Mouse (Mus musculus) MEL (cell line): ENCODE measurements around the gene Gm42791. TPM values are rescaled to one million over a fixed set of nuclear protein-coding genes. Genes with fewer than 3 reads are reported as not detected.
A peak's percentile ranks its signal among the peaks of the same experiment; 100 is the strongest.

Experiments
- DNase-seq: peaks from one replicate; pipeline ENCODE4 v3.0.0; 2011; ENCODE audit warnings: low read depth, low spot score
- H3K27ac ChIP-seq: 2 replicates; pipeline ENCODE4 v1.5.1; 2012; ENCODE audit warnings: low read depth, mild to moderate bottlenecking, control low read depth, low read length, moderate library complexity; ENCODE audit not compliant: control insufficient read depth
- H3K27me3 ChIP-seq, 2 experiments: fragments of 150-350 bp in 1 of 2; sonication (generic) in 1 of 2; 2 replicates each; pipeline ENCODE4 v1.6.1; 2012; ENCODE audit warnings: low read length in 2 of 2, mild to moderate bottlenecking in 2 of 2, improper control_type of control experiment in 1 of 2, moderate library complexity in 1 of 2; ENCODE audit not compliant: insufficient read depth in 2 of 2, control insufficient read depth in 1 of 2
- H3K36me3 ChIP-seq, 2 experiments: 2 replicates each; pipeline ENCODE4 v1.6.1; 2012 to 2014; ENCODE audit warnings: low read length in 2 of 2, improper control_type of control experiment in 1 of 2, inconsistent platforms in 1 of 2, mild to moderate bottlenecking in 1 of 2; ENCODE audit not compliant: insufficient read depth in 2 of 2, control insufficient read depth in 1 of 2
- H3K4me1 ChIP-seq, 2 experiments: fragments of 150-350 bp in 1 of 2; sonication (generic) in 1 of 2; 2 replicates each; pipeline ENCODE4 v1.6.1; 2012; ENCODE audit warnings: low read length in 2 of 2, improper control_type of control experiment in 1 of 2, mild to moderate bottlenecking in 1 of 2; ENCODE audit not compliant: insufficient read depth in 2 of 2, control insufficient read depth in 1 of 2
- H3K4me3 ChIP-seq, 2 experiments: fragments of 150-350 bp in 1 of 2; sonication (generic) in 1 of 2; 2 replicates each; pipeline ENCODE4 v1.5.1; 2012; ENCODE audit warnings: low read depth in 2 of 2, low read length in 2 of 2, mild to moderate bottlenecking in 2 of 2, moderate library complexity in 2 of 2, control low read depth in 1 of 2, improper control_type of control experiment in 1 of 2; ENCODE audit not compliant: control insufficient read depth in 1 of 2, insufficient read depth in 1 of 2
- H3K79me2 ChIP-seq: 2 replicates; pipeline ENCODE4 v1.6.1; 2012; ENCODE audit warnings: mild to moderate bottlenecking, low read length, moderate library complexity; ENCODE audit not compliant: control insufficient read depth, poor library complexity, insufficient read depth
- H3K9ac ChIP-seq: 2 replicates; pipeline ENCODE4 v1.6.1; 2012; ENCODE audit warnings: low read depth, mild to moderate bottlenecking, control low read depth, low read length, moderate library complexity; ENCODE audit not compliant: control insufficient read depth, poor library complexity, severe bottlenecking
- H3K9me3 ChIP-seq: fragments of 150-350 bp; sonication (generic); replicated peaks from 2 replicates; pipeline ENCODE4 v1.6.1; 2012; ENCODE audit warnings: mild to moderate bottlenecking, low read length, improper control_type of control experiment, moderate library complexity; ENCODE audit not compliant: insufficient read depth
- BHLHE40 ChIP-seq: IDR thresholded peaks from 2 replicates; pipeline ENCODE4 v1.6.1; 2012; ENCODE audit warnings: low read depth, mild to moderate bottlenecking, inconsistent platforms, low read length, improper control_type of control experiment, borderline replicate concordance
- CTCF ChIP-seq, 3 experiments: IDR thresholded peaks in 2 of 3; conservative IDR thresholded peaks in 1 of 3; 2 replicates each; pipeline ENCODE4 v1.5.1; 2011 to 2012; ENCODE audit warnings: low read length in 3 of 3, low read depth in 2 of 3, mild to moderate bottlenecking in 2 of 3, improper control_type of control experiment in 1 of 3, inconsistent platforms in 1 of 3, mixed read lengths in 1 of 3, moderate library complexity in 1 of 3; ENCODE audit not compliant: control insufficient read depth in 1 of 3, insufficient read depth in 1 of 3, poor library complexity in 1 of 3, severe bottlenecking in 1 of 3
- ELF1 ChIP-seq: IDR thresholded peaks from 2 replicates; pipeline ENCODE4 v1.6.1; 2014; ENCODE audit warnings: low read depth, mild to moderate bottlenecking, inconsistent platforms, low read length, improper control_type of control experiment, moderate library complexity
- EP300 ChIP-seq, 2 experiments: IDR thresholded peaks; 2 replicates each; pipeline ENCODE4 v1.6.1; 2011; ENCODE audit warnings: improper control_type of control experiment in 2 of 2, low read length in 2 of 2, low read depth in 1 of 2, mild to moderate bottlenecking in 1 of 2
- ETS1 ChIP-seq: IDR thresholded peaks from 2 replicates; pipeline ENCODE4 v1.6.1; 2012; ENCODE audit warnings: low read depth, mild to moderate bottlenecking, inconsistent platforms, low read length, improper control_type of control experiment, moderate library complexity
- HCFC1 ChIP-seq: IDR thresholded peaks from 2 replicates; pipeline ENCODE4 v1.6.1; 2012; ENCODE audit warnings: low read depth, mild to moderate bottlenecking, inconsistent platforms, low read length, improper control_type of control experiment, moderate library complexity
- KAT2A ChIP-seq: conservative IDR thresholded peaks from 2 replicates; pipeline ENCODE4 v1.6.1; 2012; ENCODE audit warnings: low read depth, low read length, improper control_type of control experiment, inconsistent platforms
- MAFK ChIP-seq: IDR thresholded peaks from 2 replicates; pipeline ENCODE4 v1.6.1; 2011; ENCODE audit warnings: low read depth, mild to moderate bottlenecking, low read length, improper control_type of control experiment, borderline replicate concordance
- MAX ChIP-seq: IDR thresholded peaks from 2 replicates; pipeline ENCODE4 v1.6.1; 2011; ENCODE audit warnings: low read length, improper control_type of control experiment
- MAZ ChIP-seq: IDR thresholded peaks from 2 replicates; pipeline ENCODE4 v1.6.1; 2012; ENCODE audit warnings: low read depth, mild to moderate bottlenecking, inconsistent platforms, low read length, improper control_type of control experiment
- MEF2A ChIP-seq: IDR thresholded peaks from 2 replicates; pipeline ENCODE4 v1.6.1; 2014; ENCODE audit warnings: low read depth, mild to moderate bottlenecking, inconsistent platforms, low read length, improper control_type of control experiment; ENCODE audit not compliant: poor library complexity, insufficient replicate concordance, severe bottlenecking; ENCODE audit errors: extremely low read depth
- MYB ChIP-seq: IDR thresholded peaks from 2 replicates; pipeline ENCODE4 v1.6.1; 2011; ENCODE audit warnings: mild to moderate bottlenecking, low read depth, low read length, improper control_type of control experiment
- POLR2A ChIP-seq, 2 experiments: IDR thresholded peaks; 2 replicates each; pipeline ENCODE4 v1.6.1; 2011 to 2012; ENCODE audit warnings: low read length in 2 of 2, mild to moderate bottlenecking in 2 of 2, control low read depth in 1 of 2, improper control_type of control experiment in 1 of 2, low read depth in 1 of 2, moderate library complexity in 1 of 2; ENCODE audit not compliant: control insufficient read depth in 1 of 2, insufficient read depth in 1 of 2, poor library complexity in 1 of 2
- RAD21 ChIP-seq: IDR thresholded peaks from 2 replicates; pipeline ENCODE4 v1.6.1; 2011; ENCODE audit warnings: mild to moderate bottlenecking, low read depth, low read length, improper control_type of control experiment
- RCOR1 ChIP-seq: IDR thresholded peaks from 2 replicates; pipeline ENCODE4 v1.6.1; 2012; ENCODE audit warnings: low read depth, mild to moderate bottlenecking, inconsistent platforms, low read length, improper control_type of control experiment
- SIN3A ChIP-seq: IDR thresholded peaks from 2 replicates; pipeline ENCODE4 v1.6.1; 2012; ENCODE audit warnings: low read length, improper control_type of control experiment, inconsistent platforms
- TAL1 ChIP-seq: IDR thresholded peaks from 2 replicates; pipeline ENCODE4 v1.6.1; 2012; ENCODE audit warnings: mild to moderate bottlenecking, inconsistent platforms, low read length, moderate library complexity, mixed read lengths
- TBP ChIP-seq: IDR thresholded peaks from 2 replicates; pipeline ENCODE4 v1.8.0; 2011; ENCODE audit warnings: low read depth, low read length, improper control_type of control experiment
- TCF12 ChIP-seq: IDR thresholded peaks from 2 replicates; pipeline ENCODE4 v1.6.1; 2014; ENCODE audit warnings: low read depth, mild to moderate bottlenecking, inconsistent platforms, low read length, improper control_type of control experiment, moderate library complexity
- UBTF ChIP-seq: IDR thresholded peaks from 2 replicates; pipeline ENCODE4 v1.6.1; 2012; ENCODE audit warnings: low read depth, mild to moderate bottlenecking, inconsistent platforms, low read length, improper control_type of control experiment, moderate library complexity, borderline replicate concordance; ENCODE audit not compliant: insufficient read depth
- ZC3H11A ChIP-seq: IDR thresholded peaks from 2 replicates; pipeline ENCODE4 v1.6.1; 2012; ENCODE audit warnings: low read depth, mild to moderate bottlenecking, inconsistent platforms, low read length, improper control_type of control experiment
- ZKSCAN1 ChIP-seq: IDR thresholded peaks from 2 replicates; pipeline ENCODE4 v1.6.1; 2012; ENCODE audit warnings: low read depth, mild to moderate bottlenecking, inconsistent platforms, low read length, improper control_type of control experiment, moderate library complexity
- polyA plus RNA-seq, 2 experiments: library from polyadenylated mRNA; stranded (reverse) in 1 of 2; unstranded in 1 of 2; fragments of >175 nt in 1 of 2; fragments of >200 nt in 1 of 2; gene quantifications; 2 replicates each; pipeline versions ENCODE4 v1.2.1 to v1.2.4; 2012; ENCODE audit warnings: low replicate concordance in 2 of 2, low read depth in 1 of 2; ENCODE audit not compliant: insufficient read length in 2 of 2, insufficient read depth in 1 of 2, missing spikeins in 1 of 2
- total RNA-seq: library from RNA; depleted of rRNA; stranded (reverse); fragments of 300-350 nt; gene quantifications from 2 replicates; pipeline ENCODE4 v1.2.3, GENCODE M21; 2012

Gene Gm42791
- total and polyA plus RNA-seq, 3 experiments = 1.2 to 2.1 TPM; not detected in 1

- Histone ChIP-seq H3K4me3 (no peak overlapping the region), H3K27me3 (peaks cover 2 to 5% of the 10 kb centered on the region in 2 experiments; a peak in 3 of 4 replicates), H3K79me2 (no peaks in the 10 kb centered on the region), H3K27ac (no peak overlapping the region), H3K36me3 (no peaks in the 10 kb centered on the region), H3K9me3 (no peaks in the 10 kb centered on the region), H3K9ac (no peak overlapping the region), H3K4me1 (no peaks in the 10 kb centered on the region)
- TF ChIP-seq MYB (no peak), HCFC1 (no peak), ZKSCAN1 (no peak), MAX (no peak), ETS1 (no peak), MAZ (no peak), BHLHE40 (no peak), RCOR1 (no peak), CTCF (IDR thresholded peaks at IDR 0.05 in 2 of 3, conservative IDR thresholded peaks at IDR 0.05 in 1 of 3; ENCODE audit: control insufficient read depth in 1 of 3, insufficient read depth in 1 of 3, low read depth in 2 of 3, low read length in 3 of 3, poor library complexity in 1 of 3, severe bottlenecking in 1 of 3) (no peak), POLR2A (IDR thresholded peaks at IDR 0.05; ENCODE audit: control insufficient read depth in 1 of 2, insufficient read depth in 1 of 2, low read depth in 1 of 2, low read length in 2 of 2, poor library complexity in 1 of 2) (no peak), KAT2A (no peak), SIN3A (no peak), TAL1 (no peak), TCF12 (no peak), MEF2A (no peak), UBTF (no peak), RAD21 (no peak), EP300 (IDR thresholded peaks at IDR 0.05; ENCODE audit: low read depth in 1 of 2, low read length in 2 of 2) (no peak), ELF1 (no peak), TBP (no peak)
- no peak for DNase-seq
Observed at GRCm38 (mm10) chr5:148862853-148863252, 132.1 kb downstream of the Gm42791 start.

GRCm38 (mm10) chr5:148862136-148862535 lies 132.8 kb downstream of the Gm42791 start:
- DNase-seq = peak; percentile 37
- H3K27me3 ChIP-seq = peaks cover 2 to 9% of the 10 kb centered on the region in 2 experiments; a peak in 3 of 4 replicates
- no peaks in the 10 kb centered on the region for H3K9me3 ChIP-seq
- H3K9ac ChIP-seq = no peak overlapping the region
- no peak overlapping the region for H3K27ac ChIP-seq
- H3K79me2 ChIP-seq = no peaks in the 10 kb centered on the region
- H3K36me3 ChIP-seq = no peaks in the 10 kb centered on the region
- TF ChIP-seq MAFK = 0 out of 2 replicates have a peak, but pooled peaks have one; percentile 27
- no peak for TF ChIP-seq ZC3H11A
- H3K4me1 ChIP-seq = no peaks in the 10 kb centered on the region
- H3K4me3 ChIP-seq = no peak overlapping the region
